Mouse (Mus musculus) brain, embryonic 14.5 days (tissue): Measurements from ENCODE around the gene Fam83d.

Experiments
- CTCF ChIP-seq: fragments of 200-500 bp; IDR thresholded peaks from 2 replicates; pipeline ENCODE4 v1.5.1; 2012; ENCODE audit warnings: inconsistent platforms, mild to moderate bottlenecking, moderate library complexity, borderline replicate concordance; ENCODE audit not compliant: insufficient read depth, insufficient read length; ENCODE audit errors: extremely low read depth
- POLR2A ChIP-seq: fragments of 200-500 bp; IDR thresholded peaks from 2 replicates; pipeline ENCODE4 v1.6.1; 2012; ENCODE audit warnings: mild to moderate bottlenecking, inconsistent platforms, borderline replicate concordance; ENCODE audit not compliant: poor library complexity, insufficient read depth, insufficient read length, severe bottlenecking; ENCODE audit errors: extremely low read depth

DNA sequence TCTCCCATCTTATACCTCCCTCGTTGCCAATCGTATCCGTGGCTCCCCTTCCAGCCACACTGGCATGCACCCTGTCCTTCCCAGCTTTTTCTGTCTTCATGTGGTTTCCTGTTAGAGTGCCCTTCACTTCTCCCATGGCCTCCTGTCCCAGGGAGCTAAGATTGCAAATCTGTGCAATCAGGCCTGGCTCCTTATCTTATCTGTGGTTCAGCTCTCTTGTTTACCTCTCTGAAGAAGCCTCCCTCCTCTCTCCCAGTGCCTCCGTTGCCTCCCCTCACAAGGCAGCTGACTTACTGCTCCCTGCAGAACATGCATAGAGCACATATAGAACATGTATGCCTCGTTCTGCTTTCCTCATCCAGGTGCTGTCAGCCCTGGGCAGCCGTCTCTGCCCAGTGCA is 9.6 kb downstream of the Fam83d start:
- TF ChIP-seq POLR2A: no peak
- no peak for TF ChIP-seq CTCF
